Comparison of ENCODE assay signal across 8 mouse cellular contexts in the genomic region with DNA sequence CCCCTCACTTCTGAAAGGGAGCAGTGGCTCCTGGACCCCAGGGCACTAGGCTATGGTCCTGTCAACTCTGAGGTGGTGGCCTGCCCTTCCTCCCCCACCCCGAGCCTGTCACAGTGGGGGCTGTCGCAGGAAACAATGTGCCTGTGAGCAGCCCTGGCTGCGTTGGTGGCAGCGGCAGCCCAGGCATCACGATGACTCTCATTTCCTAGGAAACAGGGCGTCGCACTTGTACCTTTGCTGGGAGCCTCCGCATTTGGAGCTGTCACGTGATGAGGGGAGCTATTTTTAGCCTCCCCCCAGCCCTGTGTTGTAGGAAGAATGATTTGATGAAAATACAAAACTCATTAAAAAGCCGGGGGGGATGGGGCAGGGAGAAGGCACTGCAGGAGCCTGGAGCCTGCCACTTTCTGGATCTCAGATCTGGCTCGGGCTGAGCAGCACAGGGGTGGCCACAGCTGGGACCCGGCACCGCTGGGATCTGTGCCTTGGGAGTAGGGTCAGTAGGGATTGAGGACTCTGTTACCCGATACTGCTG.
DNase-seq lines count a peak whose midpoint lies in the region; ATAC-seq and TF ChIP-seq lines count a peak whose summit lies in the region.

No protein-coding gene starts in this region.

- no peak overlapping the region for H3K9ac ChIP-seq in lung, embryonic 14.5 days
- peak overlapping the region; percentile 59 for H3K9ac ChIP-seq in heart, embryonic 11.5 days (ENCODE audit: low read depth, low read length)
- no peak overlapping the region for H3K9ac ChIP-seq in kidney, postnatal 0 days (ENCODE audit: low read depth, low read length)
- peak overlapping the region; percentile 17; the same call in 1 of the 2 replicates for H3K9ac ChIP-seq in limb, embryonic 14.5 days (ENCODE audit: low read depth, low read length, severe bottlenecking)

- H3K27me3 ChIP-seq in lung, embryonic 14.5 days (ENCODE audit: insufficient read depth, low read length), result no peaks in the 10 kb centered on the region
- H3K27me3 ChIP-seq in heart, embryonic 11.5 days (ENCODE audit: control insufficient read depth, insufficient read depth, low read length), result no peaks in the 10 kb centered on the region
- H3K27me3 ChIP-seq in kidney, postnatal 0 days (ENCODE audit: insufficient read depth, low read length), result no peaks in the 10 kb centered on the region; the same call in 1 of the 2 replicates
- no peaks in the 10 kb centered on the region for H3K27me3 ChIP-seq in limb, embryonic 14.5 days (ENCODE audit: control insufficient read depth, insufficient read depth, low read length)

- H3K4me3 ChIP-seq in lung, embryonic 14.5 days (ENCODE audit: low read depth, low read length), result no peak overlapping the region
- H3K4me3 ChIP-seq in heart, embryonic 11.5 days (ENCODE audit: low read depth, low read length), result peak overlapping the region; percentile 21; the same call in 1 of the 2 replicates
- no peak overlapping the region for H3K4me3 ChIP-seq in kidney, postnatal 0 days (replicated peaks; ENCODE audit: low read depth, low read length)
- H3K4me3 ChIP-seq in limb, embryonic 14.5 days (replicated peaks; ENCODE audit: low read length), result no peak overlapping the region

- 2% methylated on average over 14 of the region's 14 CpGs for WGBS in lung, embryonic 14.5 days
- 3% methylated on average over 14 of the region's 14 CpGs for WGBS in heart, embryonic 11.5 days (ENCODE audit: insufficient replicate concordance)
- WGBS in kidney, postnatal 0 days, result 3% methylated on average over 14 of the region's 14 CpGs
- 1% methylated on average over 14 of the region's 14 CpGs for WGBS in limb, embryonic 14.5 days

- TF ChIP-seq CTCF in lung, embryonic 14.5 days (IDR thresholded peaks at IDR 0.05; ENCODE audit: low read depth), result no peak
- TF ChIP-seq CTCF in kidney, postnatal 0 days (IDR thresholded peaks at IDR 0.05; ENCODE audit: low read depth), result no peak

- H3K4me2 ChIP-seq in lung, embryonic 14.5 days, result peak overlapping the region; percentile 38
- H3K4me2 ChIP-seq in heart, embryonic 11.5 days, result peak overlapping the region; percentile 54
- H3K4me2 ChIP-seq in kidney, postnatal 0 days (ENCODE audit: low read length), result peak overlapping the region; percentile 15; the same call in 1 of the 2 replicates
- no peak overlapping the region for H3K4me2 ChIP-seq in limb, embryonic 14.5 days (replicated peaks; ENCODE audit: low read depth, low read length, severe bottlenecking)

- no peaks in the 10 kb centered on the region for H3K9me3 ChIP-seq in lung, embryonic 14.5 days (ENCODE audit: low read depth, low read length)
- H3K9me3 ChIP-seq in heart, embryonic 11.5 days (replicated peaks; ENCODE audit: control insufficient read depth, low read length), result no peaks in the 10 kb centered on the region
- H3K9me3 ChIP-seq in kidney, postnatal 0 days (replicated peaks; ENCODE audit: low read length), result no peaks in the 10 kb centered on the region
- no peaks in the 10 kb centered on the region for H3K9me3 ChIP-seq in limb, embryonic 14.5 days (ENCODE audit: control insufficient read depth, low read length)

- intact Hi-C loops in gastrocnemius, postnatal 14 days (cut with DNase I; ENCODE audit: low total_unique reads), result no loop called here

- peak; percentile 46 for ATAC-seq in lung, embryonic 14.5 days (ENCODE audit: insufficient read depth)
- 0 out of 2 replicates have a peak, but pooled peaks have one; percentile 53 for ATAC-seq in heart, embryonic 11.5 days (replicated peaks; ENCODE audit: insufficient number of reproducible peaks, low FRiP score, low TSS enrichment)
- ATAC-seq in kidney, postnatal 0 days (replicated peaks; ENCODE audit: low FRiP score, low read depth), result peak; percentile 58
- ATAC-seq in limb, embryonic 14.5 days (ENCODE audit: low FRiP score, low read depth), result peak; percentile 50; the same call in 1 of the 2 replicates
- no peak for ATAC-seq in inflammation-experienced regulatory T-cells, adult 6 months

- H3K27ac ChIP-seq in lung, embryonic 14.5 days (ENCODE audit: low read depth), result no peak overlapping the region
- 0 out of 2 replicates have a peak overlapping the region, but pooled peaks have one; percentile 54 for H3K27ac ChIP-seq in heart, embryonic 11.5 days (ENCODE audit: low read depth, low read length)
- no peak overlapping the region for H3K27ac ChIP-seq in kidney, postnatal 0 days
- H3K27ac ChIP-seq in limb, embryonic 14.5 days (replicated peaks; ENCODE audit: low read depth, low read length), result no peak overlapping the region

- peak; percentile 74 for DNase-seq in lung, embryonic 14.5 days
- DNase-seq in lung, postnatal 25 days (ENCODE audit: low spot score), result no peak
- DNase-seq in kidney, postnatal 0 days (ENCODE audit: low spot score), result peak; percentile 58
- DNase-seq in limb, embryonic 14.5 days (ENCODE audit: low spot score), result no peak
- DNase-seq in right cerebral cortex, adult 18-20 months, result peak; percentile 93
- DNase-seq in gastrocnemius, postnatal 14 days, result no peak

- no peak for TF ChIP-seq POLR2A in limb, embryonic 14.5 days (IDR thresholded peaks at IDR 0.05; ENCODE audit: borderline replicate concordance, extremely low read depth, insufficient read depth, insufficient read length)

- H3K4me1 ChIP-seq in lung, embryonic 14.5 days (ENCODE audit: insufficient read depth), result peaks cover 18% of the 10 kb centered on the region
- peaks cover 29% of the 10 kb centered on the region for H3K4me1 ChIP-seq in heart, embryonic 11.5 days (ENCODE audit: control insufficient read depth, insufficient read depth, low read length)
- peaks cover 16% of the 10 kb centered on the region for H3K4me1 ChIP-seq in kidney, postnatal 0 days (replicated peaks; ENCODE audit: insufficient read depth, low read length)
- peaks cover 23% of the 10 kb centered on the region for H3K4me1 ChIP-seq in limb, embryonic 14.5 days (ENCODE audit: control insufficient read depth, insufficient read depth, low read length)

- H3K36me3 ChIP-seq in lung, embryonic 14.5 days (ENCODE audit: insufficient read depth), result no peaks in the 10 kb centered on the region
- no peaks in the 10 kb centered on the region for H3K36me3 ChIP-seq in heart, embryonic 11.5 days (ENCODE audit: control insufficient read depth, insufficient read depth, low read length)
- no peaks in the 10 kb centered on the region for H3K36me3 ChIP-seq in kidney, postnatal 0 days (ENCODE audit: insufficient read depth, low read length)
- H3K36me3 ChIP-seq in limb, embryonic 14.5 days (ENCODE audit: control insufficient read depth, insufficient read depth, low read length), result no peaks in the 10 kb centered on the region

Comparison
In these comparisons a context has a peak if more than half of its experiments do, and no peak if none do; other contexts are left out.
1. DNase-seq: peak in lung, embryonic 14.5 days (single experiment), kidney, postnatal 0 days (single experiment) and right cerebral cortex, adult 18-20 months (single experiment); none in lung, postnatal 25 days (single experiment), limb, embryonic 14.5 days (single experiment) and gastrocnemius, postnatal 14 days (single experiment).
2. H3K9ac ChIP-seq: peak in heart, embryonic 11.5 days (single experiment) and limb, embryonic 14.5 days (single experiment); none in lung, embryonic 14.5 days (single experiment) and kidney, postnatal 0 days (single experiment).